Mouse (Mus musculus) embryonic facial prominence, embryonic 15.5 days (tissue): ENCODE data around the gene Snrk. TPM values are rescaled to one million over a fixed set of nuclear protein-coding genes. Genes with fewer than 3 reads are reported as not detected.

Experiments used
- ATAC-seq: fragments of 200-750 bp; cut with Nextera tagmentation; 2 replicates; pipeline ENCODE4 v1.8.0; 2017; ENCODE audit warnings: low read depth, moderate TSS enrichment; ENCODE audit not compliant: insufficient number of reproducible peaks, low FRiP score, low TSS enrichment
- H3K27ac ChIP-seq: fragments of 300-500 bp; sonication (generic); replicated peaks from 2 replicates; pipeline ENCODE4 v1.5.1; 2015; ENCODE audit warnings: mild to moderate bottlenecking, inconsistent platforms
- H3K27me3 ChIP-seq: fragments of 300-500 bp; sonication (generic); 2 replicates; pipeline ENCODE4 v1.6.1; 2015; ENCODE audit warnings: inconsistent platforms
- H3K36me3 ChIP-seq: fragments of 300-500 bp; sonication (generic); 2 replicates; pipeline ENCODE4 v1.6.1; 2015; ENCODE audit warnings: mild to moderate bottlenecking, inconsistent platforms
- H3K4me1 ChIP-seq: fragments of 300-500 bp; sonication (generic); 2 replicates; pipeline ENCODE4 v1.6.1; 2015; ENCODE audit warnings: inconsistent platforms
- H3K4me2 ChIP-seq: fragments of 300-500 bp; sonication (generic); replicated peaks from 2 replicates; pipeline ENCODE4 v1.6.1; 2015; ENCODE audit warnings: mild to moderate bottlenecking, inconsistent platforms
- H3K4me3 ChIP-seq: fragments of 300-500 bp; sonication (generic); replicated peaks from 2 replicates; pipeline ENCODE4 v1.5.1; 2015; ENCODE audit warnings: mild to moderate bottlenecking, inconsistent platforms
- H3K9ac ChIP-seq: fragments of 300-500 bp; sonication (generic); 2 replicates; pipeline ENCODE4 v1.6.1; 2015; ENCODE audit warnings: inconsistent platforms
- H3K9me3 ChIP-seq: fragments of 300-500 bp; sonication (generic); replicated peaks from 2 replicates; pipeline ENCODE4 v1.6.1; 2016; ENCODE audit warnings: inconsistent platforms
- WGBS: fragments of 180-500 bp; shearing (Covaris S2); methylation state at CpG from one replicate; pipeline ENCODE4 v1.1.7; 2015; 5-methylcytosine and 5-hydroxymethylcytosine counted together
- polyA plus RNA-seq: library from polyadenylated mRNA; unstranded; fragments of >200 nt; fragmentation: Nextera tagmentation; extraction: Ambion mirVana; gene quantifications from 2 replicates; pipeline ENCODE4 v1.2.1, GENCODE M21; 2015

Gene Snrk
- polyA plus RNA-seq, 1 experiment from 2014 or later, result 61.5 TPM

GRCm38 (mm10) chr9:122205543-122206200 lies 88.6 kb downstream of the Snrk start:
- no peaks in the 10 kb centered on the region for H3K36me3 ChIP-seq
- no peaks in the 10 kb centered on the region for H3K27me3 ChIP-seq
- ATAC-seq, result no peak
- H3K9me3 ChIP-seq, result no peaks in the 10 kb centered on the region
- H3K4me1 ChIP-seq, result no peaks in the 10 kb centered on the region
- WGBS, result 65% methylated on average over 11 of the region's 11 CpGs
- no peak overlapping the region for H3K4me2 ChIP-seq
- H3K4me3 ChIP-seq, result no peak overlapping the region
- no peak overlapping the region for H3K27ac ChIP-seq
- no peak overlapping the region for H3K9ac ChIP-seq

DNA sequence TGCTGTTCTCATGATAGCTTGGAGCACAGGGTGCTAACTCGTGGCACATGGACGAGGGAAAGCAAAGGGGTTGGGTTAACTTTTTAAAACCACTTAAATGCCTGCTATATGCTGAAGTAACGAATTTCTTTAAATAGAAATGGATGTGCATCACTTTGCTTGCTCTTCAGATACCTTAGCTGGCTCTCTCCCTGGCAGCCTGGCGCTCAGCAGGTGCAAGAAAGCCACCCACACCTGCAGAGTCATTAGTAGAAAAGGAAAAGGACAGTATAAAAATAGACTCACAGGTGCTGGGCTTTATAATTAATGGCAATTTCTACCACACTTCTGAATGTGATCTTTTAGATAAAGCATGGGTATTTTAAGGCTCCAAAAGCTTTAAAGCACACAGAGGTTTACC lies 91.2 kb downstream of the Snrk start:
- ATAC-seq, result no peak
- 67% methylated on average over 4 of the region's 4 CpGs for WGBS
- Histone ChIP-seq H3K9me3 (no peaks in the 10 kb centered on the region), H3K9ac (no peak overlapping the region), H3K4me1 (no peaks in the 10 kb centered on the region), H3K36me3 (no peaks in the 10 kb centered on the region), H3K27me3 (no peaks in the 10 kb centered on the region), H3K4me2 (no peak overlapping the region), H3K4me3 (no peak overlapping the region), H3K27ac (no peak overlapping the region)

DNA sequence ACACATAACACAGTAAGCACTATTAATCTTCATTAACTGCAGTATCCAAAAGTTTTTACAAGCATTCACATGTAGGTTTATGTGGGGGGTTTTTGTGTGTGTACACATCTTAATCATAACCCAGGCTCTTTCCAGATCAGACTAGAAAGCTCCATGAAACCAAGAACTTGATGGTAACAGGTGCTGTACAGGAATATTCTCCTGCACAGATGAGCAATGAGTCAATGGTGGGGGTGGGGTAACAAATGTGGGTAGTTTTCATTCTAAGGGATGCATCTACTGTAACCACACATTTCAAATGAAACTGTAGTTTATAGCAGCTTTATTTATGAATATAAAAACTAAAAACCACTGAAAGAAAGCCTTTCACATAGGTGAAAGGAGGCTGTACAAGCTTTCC lies 98.1 kb downstream of the Snrk start:
- ATAC-seq, result no peak
- Histone ChIP-seq H3K9ac (no peak overlapping the region), H3K9me3 (no peaks in the 10 kb centered on the region), H3K36me3 (no peaks in the 10 kb centered on the region), H3K4me3 (no peak overlapping the region), H3K4me1 (no peaks in the 10 kb centered on the region), H3K4me2 (no peak overlapping the region), H3K27me3 (no peaks in the 10 kb centered on the region), H3K27ac (no peak overlapping the region)

DNA sequence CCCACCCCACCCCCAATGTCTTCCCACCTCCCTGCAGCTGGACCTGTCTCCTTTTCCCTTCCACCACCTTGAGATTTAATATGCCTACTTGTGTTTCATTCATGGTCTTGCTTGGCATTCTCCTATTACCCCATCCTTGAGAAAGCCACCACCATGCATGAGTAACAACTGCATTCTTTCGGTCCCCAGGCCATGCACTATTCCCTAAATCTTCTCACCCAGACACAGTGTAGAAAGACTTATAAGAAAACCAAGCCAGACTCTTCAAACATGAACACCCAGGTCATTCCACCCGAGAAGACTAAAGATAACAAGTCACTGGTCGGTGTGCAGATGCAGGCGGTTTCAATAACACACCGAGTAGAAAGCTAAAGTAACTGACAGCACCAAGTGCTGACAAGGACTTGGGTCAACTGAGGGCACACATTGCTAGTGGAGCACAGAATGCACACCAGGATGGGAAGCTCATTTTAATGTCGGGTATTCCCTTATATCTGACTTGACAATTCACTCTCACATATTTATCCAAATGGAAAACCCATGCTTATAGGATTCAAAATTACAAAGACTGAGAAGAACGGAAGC lies 100.0 kb downstream of the Snrk start:
- ATAC-seq, result no peak
- Histone ChIP-seq H3K27me3 (no peaks in the 10 kb centered on the region), H3K27ac (no peak overlapping the region), H3K9me3 (no peaks in the 10 kb centered on the region), H3K4me1 (no peaks in the 10 kb centered on the region), H3K9ac (no peak overlapping the region), H3K36me3 (no peaks in the 10 kb centered on the region), H3K4me2 (no peak overlapping the region), H3K4me3 (no peak overlapping the region)
- 79% methylated on average over 7 of the region's 7 CpGs for WGBS

Other genes starting within 250 kb of the Snrk start
- 0.42 and 0.67 TPM in 2 replicates for gene Ackr2, start 218.9 kb upstream of the Snrk start, polyA plus RNA-seq
- not detected in 2 replicates for gene Cyp8b1, start 201.0 kb upstream of the Snrk start, polyA plus RNA-seq
- gene Fam198a, start 166.3 kb upstream of the Snrk start, polyA plus RNA-seq, result 4.1 and 4.7 TPM in 2 replicates
- gene Pomgnt2, start 120.2 kb upstream of the Snrk start, polyA plus RNA-seq, result 18.4 and 21.2 TPM in 2 replicates
- gene Ano10, start 177.2 kb downstream of the Snrk start, polyA plus RNA-seq, result 37.7 and 38.8 TPM in 2 replicates
- gene Abhd5, start 234.3 kb downstream of the Snrk start, polyA plus RNA-seq, result 37.4 and 38.9 TPM in 2 replicates